Comparison of ENCODE assay signal across 13 mouse cellular contexts in genomic region chr4:119537436-119537835, GRCm38 (mm10). TPM values are rescaled to one million over a fixed set of nuclear protein-coding genes. Genes with fewer than 3 reads are reported as not detected.
"Had no signal": no experiment of that assay in that cellular context is flagged by ENCODE, and none has a peak within 500 bp of the region (broad histone marks: within the 10 kb centered on the region; RNA-seq: fewer than 3 reads in every experiment).

No protein-coding gene starts in this region.

- H3K4me3 ChIP-seq: limb, embryonic 13.5 days; midbrain, embryonic 15.5 days; neural tube, embryonic 12.5 days; stomach, embryonic 15.5 days had no signal

- H3K36me3 ChIP-seq: limb, embryonic 13.5 days; midbrain, embryonic 15.5 days; neural tube, embryonic 12.5 days; stomach, embryonic 15.5 days had no signal

- ATAC-seq: hindbrain, embryonic 16.5 days; inflammation-experienced regulatory T-cells, adult 6 months; midbrain, embryonic 15.5 days had no signal

- DNase-seq: left cerebral cortex, postnatal 4 days; lung, adult 18-20 months; right cerebral cortex, postnatal 4 days; thymus, postnatal 36 days had no signal

- H3K9me3 ChIP-seq: limb, embryonic 13.5 days; midbrain, embryonic 15.5 days; neural tube, embryonic 12.5 days; stomach, embryonic 15.5 days had no signal

- H3K4me2 ChIP-seq: limb, embryonic 13.5 days; midbrain, embryonic 15.5 days; neural tube, embryonic 12.5 days; stomach, embryonic 15.5 days had no signal

- H3K9ac ChIP-seq: limb, embryonic 13.5 days; liver, embryonic 14.5 days; midbrain, embryonic 15.5 days; neural tube, embryonic 12.5 days; stomach, embryonic 15.5 days had no signal

- H3K27me3 ChIP-seq: limb, embryonic 13.5 days; midbrain, embryonic 15.5 days; neural tube, embryonic 12.5 days; stomach, embryonic 15.5 days had no signal

- H3K27ac ChIP-seq: limb, embryonic 13.5 days; liver, embryonic 14.5 days; midbrain, embryonic 15.5 days; neural tube, embryonic 12.5 days; stomach, embryonic 15.5 days had no signal

RNA-seq across cellular contexts. Expression of gene Rimkla, which starts 45.0 kb away (rescaled TPM):
- total RNA-seq: liver, adult 2 months; monocyte, adult 5-6 weeks had no signal
- polyA plus RNA-seq: liver, adult 2 months had no signal
